Mouse (Mus musculus) gastrocnemius, postnatal 36 days (tissue): ENCODE measurements around the gene Srf. TPM values are rescaled to one million over a fixed set of nuclear protein-coding genes. Genes with fewer than 3 reads are reported as not detected.
A peak's percentile ranks its signal among the peaks of the same experiment; 100 is the strongest.

ENCODE experiments used
- DNase-seq, 2 experiments: peaks; one replicate each; pipeline ENCODE4 v3.0.0; 2022
- intact Hi-C: fragments of 180-260 bp; cut with DNase I; formaldehyde crosslinking; loops from one replicate; pipeline ENCODE4 v1.15.1; 2025
- long read RNA-seq, 2 experiments: library from polyadenylated mRNA; stranded (forward); transcript quantifications; one replicate each; pipeline ENCODE4 v2.0.0; 2021
- total RNA-seq, 2 experiments: library from RNA; stranded (reverse); gene quantifications; 2 replicates each; pipeline ENCODE4 v1.2.3; 2021

Gene Srf
- total RNA-seq: 10 to 100 TPM; 70.4 to 74.9 TPM
- long read RNA-seq, experiment 1, transcript Srf-201 (7 exons, 2,616 nt): major isoform, 9 of 49 reads
- long read RNA-seq, experiment 1, partial matches to known transcripts: 21 of 49 reads
- long read RNA-seq, experiment 1, other reads (novel, unspliced or antisense): 15 of 49 reads
- long read RNA-seq, experiment 2, transcript Srf-203 (3 exons, 637 nt): major isoform, 6 of 66 reads
- long read RNA-seq, experiment 2, transcript Srf-201 (7 exons, 2,616 nt): major isoform, 6 of 66 reads
- long read RNA-seq, experiment 2, partial matches to known transcripts: 28 of 66 reads
- long read RNA-seq, experiment 2, other reads (novel, unspliced or antisense): 26 of 66 reads

DNA sequence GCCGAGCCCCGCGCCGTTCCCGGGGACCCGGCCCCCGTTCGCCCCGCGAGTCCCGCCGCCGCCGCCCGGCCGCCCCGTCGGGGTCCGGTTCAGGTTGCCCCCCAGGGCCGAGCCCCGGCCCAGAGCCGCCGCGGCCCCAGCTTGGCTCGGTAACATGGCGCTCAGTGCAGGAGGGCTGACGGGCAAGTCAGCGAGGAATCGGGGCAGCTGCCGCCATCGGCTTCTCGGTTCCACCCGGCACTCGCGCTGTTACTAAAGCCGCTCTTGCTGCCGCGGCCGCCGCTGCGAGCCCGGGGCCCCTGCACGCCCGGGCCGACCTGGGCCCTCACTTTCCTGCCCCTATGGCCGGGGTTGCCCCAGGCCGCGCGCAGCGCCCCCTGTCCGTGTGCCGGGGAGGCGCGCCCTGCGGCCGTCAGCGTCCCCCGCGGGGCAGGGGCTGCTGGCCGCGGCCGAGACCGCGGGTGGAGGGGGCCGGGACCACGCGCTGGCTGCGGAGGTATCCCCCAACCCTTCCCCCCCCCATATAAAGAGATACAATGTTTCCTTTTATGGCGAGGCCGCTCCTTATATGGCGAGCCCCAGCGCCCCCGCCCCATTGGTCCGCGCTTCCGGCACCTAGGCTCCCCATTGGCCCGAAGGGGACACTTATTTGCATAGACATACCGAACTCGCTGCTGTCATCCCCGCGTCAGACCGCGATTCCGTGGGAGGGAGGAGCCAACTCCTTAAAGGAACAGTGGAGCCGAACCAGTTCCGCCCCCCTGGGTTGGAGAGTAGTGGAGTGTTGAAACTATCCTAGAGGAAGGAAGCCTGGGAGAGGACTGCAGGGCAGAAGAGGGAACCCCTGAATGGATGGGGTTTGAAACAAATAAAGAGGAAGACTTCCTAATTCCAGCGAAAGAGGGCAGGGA lies at the start of gene Srf:
TSS of gene Srf (minus strand) at position 503 of the 911 bp plus-strand sequence.
- intact Hi-C loops: no loop called here
- peak; percentile 88 to 95 for DNase-seq

DNA sequence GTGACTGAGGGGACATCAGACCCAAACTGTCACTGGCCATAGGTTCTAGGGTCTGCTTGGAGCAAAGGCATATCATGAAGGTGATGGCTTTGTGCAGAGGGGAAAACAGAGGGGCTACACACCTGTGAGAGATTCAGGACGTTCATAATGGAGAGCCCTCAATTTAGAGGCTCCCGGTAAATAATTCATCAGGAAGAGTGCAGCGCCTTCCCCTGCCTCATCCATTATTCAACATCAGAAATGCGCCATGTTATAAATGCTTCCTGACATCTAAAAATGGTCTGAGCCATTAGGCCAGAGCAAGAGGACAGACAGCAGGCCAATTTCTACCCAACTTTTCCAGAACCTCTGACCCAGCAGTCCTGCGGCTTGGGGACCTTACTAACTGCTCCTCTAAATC lies 49.2 kb upstream of the Srf start:
- intact Hi-C loops: no loop called here
- DNase-seq: no peak

DNA sequence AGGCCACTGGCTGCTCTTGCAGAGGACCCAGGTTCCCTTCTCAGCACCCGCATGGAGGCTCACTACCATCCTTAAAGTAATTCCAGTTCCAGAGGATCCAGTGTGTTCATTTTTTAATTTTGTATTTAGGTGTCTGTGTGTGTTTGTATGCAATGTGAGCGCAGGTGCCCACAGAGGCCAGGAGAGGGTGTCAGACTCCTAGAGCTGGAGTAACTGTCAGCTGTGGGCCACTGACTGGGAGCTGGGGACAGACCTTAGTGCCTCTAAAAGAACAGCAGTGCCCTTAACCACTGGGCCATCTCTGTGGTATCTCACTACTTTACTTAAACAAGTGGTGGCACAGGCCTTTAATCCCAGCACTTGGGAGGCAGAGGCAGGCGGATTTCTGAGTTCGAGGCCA lies 47.3 kb upstream of the Srf start:
- intact Hi-C loops: no loop called here
- no peak for DNase-seq

GRCm38 (mm10) chr17:46602212-46602611 lies 46.2 kb upstream of the Srf start:
- no peak for DNase-seq
- intact Hi-C loops: no loop called here

DNA sequence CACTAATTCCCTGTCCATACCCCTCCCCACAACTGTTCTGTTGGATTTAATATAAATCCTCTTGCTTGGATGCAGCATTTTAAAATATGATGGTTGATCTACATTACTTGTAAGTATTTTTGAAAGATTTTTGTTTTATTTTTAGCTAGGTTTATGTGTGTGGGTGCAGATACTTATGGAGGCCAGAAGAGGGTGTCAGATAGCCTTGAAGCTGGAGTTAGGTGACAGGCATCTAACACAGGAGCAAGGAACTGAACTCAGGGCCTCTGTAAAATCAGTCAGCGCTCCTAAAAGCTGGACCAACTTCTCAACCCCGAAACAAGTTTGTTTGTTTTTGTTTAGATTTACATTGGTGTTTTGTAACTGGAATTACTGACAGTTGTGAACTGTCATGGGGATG lies 44.6 kb upstream of the Srf start:
- DNase-seq: no peak
- intact Hi-C loops: no loop called here

DNA sequence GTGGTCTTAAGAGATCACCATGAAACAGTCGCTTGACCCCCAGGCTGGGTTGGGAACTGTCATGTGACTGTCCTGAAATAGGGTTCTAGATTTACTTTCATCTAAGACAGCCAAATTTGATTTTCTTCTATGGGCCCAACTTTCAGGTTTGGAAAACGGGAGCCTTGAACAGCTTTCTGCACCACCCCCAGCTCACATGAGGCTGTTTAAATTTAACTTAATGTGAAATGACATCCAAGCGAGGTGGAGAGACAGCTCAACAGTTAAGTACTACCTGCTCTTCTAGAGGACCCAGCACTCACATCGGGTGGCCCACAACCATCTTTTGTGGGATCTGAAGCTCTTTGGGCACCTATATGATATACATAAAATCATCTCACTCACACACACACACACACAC lies 43.0 kb upstream of the Srf start:
- intact Hi-C loops: no loop called here

GRCm38 (mm10) chr17:46597956-46598355 lies 42.0 kb upstream of the Srf start:
- intact Hi-C loops: no loop called here
- DNase-seq: no peak

More for the DNA sequence above, 43.0 kb upstream of the Srf start:
- DNase-seq: no peak

- DNase-seq: no peak
- intact Hi-C loops: no loop called here
Observed at GRCm38 (mm10) chr17:46595336-46595735, 39.4 kb upstream of the Srf start.

DNA sequence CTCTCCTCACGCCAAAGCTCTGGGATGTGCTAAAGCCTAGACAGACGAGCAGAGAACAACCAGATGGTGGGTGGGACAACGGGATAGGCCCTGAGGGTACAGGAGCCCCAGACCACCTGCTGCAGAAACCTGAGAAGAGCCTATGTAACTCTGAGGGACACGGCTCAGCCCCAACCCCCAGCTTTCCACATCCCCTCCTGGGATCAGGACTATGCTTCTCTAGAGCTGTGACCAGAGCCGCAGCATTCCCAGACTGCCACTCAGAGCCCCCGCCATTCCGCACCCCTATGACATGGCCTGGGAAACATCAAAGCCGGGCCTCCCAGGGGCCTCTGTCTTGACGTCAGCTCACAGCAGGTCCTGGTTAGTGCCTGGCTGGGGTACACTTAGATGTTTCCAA lies 38.6 kb upstream of the Srf start:
- intact Hi-C loops: loop anchor here (5.0 kb wide), 1 partner anchor 67 kb away; no protein-coding TSS in a partner anchor
- no peak for DNase-seq

GRCm38 (mm10) chr17:46593124-46593523 lies 37.1 kb upstream of the Srf start:
- DNase-seq: no peak
- intact Hi-C loops: loop anchor here (5.0 kb wide), 1 partner anchor 66 kb away; no protein-coding TSS in a partner anchor

GRCm38 (mm10) chr17:46591406-46591805 lies 35.4 kb upstream of the Srf start:
- no peak for DNase-seq
- intact Hi-C loops: loop anchor here (5.0 kb wide), 1 partner anchor 64 kb away; no protein-coding TSS in a partner anchor

GRCm38 (mm10) chr17:46590439-46590838 lies 34.5 kb upstream of the Srf start:
- intact Hi-C loops: loop anchor here (5.0 kb wide), 1 partner anchor 63 kb away; no protein-coding TSS in a partner anchor

DNA sequence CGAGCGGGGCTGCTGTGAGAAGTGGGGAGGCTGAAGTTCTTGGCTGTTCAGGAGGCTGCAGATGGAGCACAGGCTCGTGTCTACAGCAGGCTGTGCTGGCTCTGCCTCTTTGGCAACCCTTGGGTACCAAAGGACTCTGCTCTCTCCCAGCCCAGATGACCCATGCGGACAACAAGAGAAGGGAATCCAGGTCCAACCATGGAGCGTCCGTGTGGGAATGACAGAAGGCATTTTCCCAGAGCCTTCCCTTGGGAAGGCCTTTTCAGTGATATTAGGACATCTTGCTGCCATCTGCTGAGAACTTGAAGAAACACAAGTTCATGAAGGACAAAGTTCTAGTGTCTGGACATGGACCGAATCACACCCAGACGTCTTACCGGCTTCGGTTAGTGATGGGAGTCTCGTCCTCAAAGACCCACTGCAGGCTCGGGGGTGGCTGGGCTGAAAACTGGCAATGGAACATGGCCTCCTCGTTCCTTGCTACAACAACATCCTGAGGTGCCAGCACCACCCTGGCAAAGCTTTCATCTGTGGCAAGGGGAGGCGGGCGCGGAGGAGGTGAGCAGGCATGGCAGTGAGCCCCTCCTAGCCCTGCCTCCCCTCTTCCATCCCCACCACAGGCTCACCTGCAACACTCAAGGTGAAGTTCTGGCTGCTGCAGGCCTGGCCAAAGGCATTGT lies 33.8 kb upstream of the Srf start:
- DNase-seq: no peak
- intact Hi-C loops: loop anchor here (5.0 kb wide), 1 partner anchor 62 kb away; no protein-coding TSS in a partner anchor

More at GRCm38 (mm10) chr17:46590439-46590838, 34.5 kb upstream of the Srf start:
- no peak for DNase-seq

DNA sequence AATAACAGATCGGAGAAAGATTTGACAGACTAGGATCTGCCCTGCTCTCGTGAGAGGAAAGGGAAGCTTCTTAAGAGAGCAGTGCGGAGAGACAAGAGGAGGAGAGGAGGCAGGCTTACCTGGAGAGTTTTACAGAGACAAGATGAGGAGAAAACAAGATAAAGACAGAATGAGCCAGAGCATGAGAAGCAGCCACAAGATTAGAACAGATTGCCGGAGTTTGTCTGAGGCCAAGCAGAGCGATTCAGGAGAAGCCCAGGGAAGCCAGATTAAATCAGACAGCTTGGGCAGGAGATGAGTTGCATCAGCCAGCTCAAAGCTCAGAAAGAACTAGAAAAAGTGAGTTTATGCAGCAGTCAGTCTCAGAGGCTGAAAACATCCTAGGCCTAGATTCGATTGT lies 32.9 kb upstream of the Srf start:
- no peak for DNase-seq
- intact Hi-C loops: no loop called here

- DNase-seq: no peak
- intact Hi-C loops: no loop called here
Observed at GRCm38 (mm10) chr17:46588173-46588572, 32.2 kb upstream of the Srf start.

- DNase-seq: no peak
- intact Hi-C loops: no loop called here
Observed at GRCm38 (mm10) chr17:46586327-46586726, 30.4 kb upstream of the Srf start.

- intact Hi-C loops: loop anchor here (5.0 kb wide), 1 partner anchor 139 kb away; no protein-coding TSS in a partner anchor
- no peak for DNase-seq
Observed at GRCm38 (mm10) chr17:46578650-46579049, 22.7 kb upstream of the Srf start.

- intact Hi-C loops: loop anchor here (5.0 kb wide), 1 partner anchor 141 kb away; no protein-coding TSS in a partner anchor
- no peak for DNase-seq
Observed at GRCm38 (mm10) chr17:46576070-46576469, 20.1 kb upstream of the Srf start.

DNA sequence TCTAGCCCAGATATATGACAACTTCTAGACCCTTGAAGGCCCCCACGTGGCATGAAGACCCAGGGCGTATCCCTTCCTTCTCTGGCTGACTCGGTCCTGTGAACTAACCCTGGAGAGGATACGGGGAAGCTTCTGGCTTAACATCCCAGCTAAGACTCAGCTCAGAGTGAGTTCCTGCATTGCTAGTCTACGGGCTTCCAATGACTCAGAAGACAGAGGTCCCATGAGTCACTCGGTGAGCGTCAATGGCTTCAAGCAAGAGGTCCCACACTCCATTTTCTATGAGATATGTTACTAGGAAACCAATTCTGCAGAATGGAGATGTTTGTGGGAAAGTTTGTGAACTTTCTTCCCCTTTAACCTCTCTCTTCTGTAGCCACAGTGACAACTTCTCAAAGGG lies 18.6 kb upstream of the Srf start:
- intact Hi-C loops: no loop called here
- DNase-seq: no peak

DNA sequence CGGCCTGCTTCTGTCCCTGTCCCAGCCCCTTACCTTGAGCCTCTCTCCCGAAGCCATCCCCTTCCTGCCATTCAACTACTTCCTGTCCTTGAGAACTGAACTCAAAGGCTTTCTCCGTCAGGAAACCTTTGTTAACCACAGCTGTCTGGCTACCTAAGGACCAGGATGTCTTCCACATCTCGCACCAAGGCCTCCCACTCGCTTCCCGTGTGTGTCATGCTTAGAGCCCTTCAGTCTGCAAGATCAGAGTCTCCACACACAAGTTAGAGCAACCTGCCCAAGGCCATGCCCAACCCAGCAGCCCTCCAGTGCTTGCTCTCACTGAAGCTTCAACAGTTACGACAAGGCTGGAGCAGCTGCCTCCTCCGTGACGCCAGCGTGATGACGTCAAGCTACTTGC lies 15.0 kb upstream of the Srf start:
- intact Hi-C loops: no loop called here
- no peak for DNase-seq

DNA sequence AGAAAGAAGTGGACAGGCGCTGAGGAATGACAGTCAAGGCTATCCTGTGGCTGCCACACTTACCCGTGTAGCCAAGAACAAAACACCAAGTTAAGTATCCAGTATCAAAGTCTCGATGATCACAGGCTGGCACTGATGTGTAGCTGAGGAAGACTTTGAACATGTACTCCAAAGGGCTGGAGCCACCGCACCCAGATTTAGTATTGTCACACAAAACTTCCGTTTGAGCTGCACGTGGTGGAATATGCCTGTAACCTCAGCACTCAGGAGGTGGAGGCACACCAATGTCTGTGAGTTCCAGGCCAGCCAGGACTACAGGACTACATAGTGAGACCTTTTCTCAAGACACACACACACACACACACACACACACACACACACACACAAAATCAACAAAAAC lies 3.2 kb upstream of the Srf start:
- no peak for DNase-seq
- intact Hi-C loops: no loop called here
